Mouse (Mus musculus) retina, embryonic 14.5 days (tissue): ENCODE data around the gene Eaf1.
A peak's percentile ranks its signal among the peaks of the same experiment; 100 is the strongest.

ENCODE experiments used
- DNase-seq: peaks from one replicate; pipeline ENCODE4 v3.0.0-alpha.2; 2015; ENCODE audit warnings: low spot score

Eaf1 gene

GRCm38 (mm10) chr14:31510322-31510721 is 16.1 kb downstream of the Eaf1 start:
- DNase-seq = no peak

- DNase-seq = no peak
Measured at GRCm38 (mm10) chr14:31515895-31516294, 21.7 kb downstream of the Eaf1 start.

- peak; percentile 4 for DNase-seq
Measured at GRCm38 (mm10) chr14:31519165-31519564, 25.0 kb downstream of the Eaf1 start.

GRCm38 (mm10) chr14:31521318-31521717 is 27.1 kb downstream of the Eaf1 start:
- no peak for DNase-seq

GRCm38 (mm10) chr14:31525040-31525810 is 31.0 kb downstream of the Eaf1 start:
- no peak for DNase-seq

GRCm38 (mm10) chr14:31530847-31531246 is 36.6 kb downstream of the Eaf1 start:
- DNase-seq = no peak

- DNase-seq = no peak
Measured at GRCm38 (mm10) chr14:31531506-31532148, 37.4 kb downstream of the Eaf1 start.

- no peak for DNase-seq
Measured at GRCm38 (mm10) chr14:31532656-31533055, 38.5 kb downstream of the Eaf1 start.

- no peak for DNase-seq
Measured at GRCm38 (mm10) chr14:31537298-31537697, 43.1 kb downstream of the Eaf1 start.

GRCm38 (mm10) chr14:31543885-31544442 is 49.8 kb downstream of the Eaf1 start:
- DNase-seq = no peak

GRCm38 (mm10) chr14:31555021-31555420 is 60.8 kb downstream of the Eaf1 start:
- no peak for DNase-seq

GRCm38 (mm10) chr14:31555963-31556434 is 61.8 kb downstream of the Eaf1 start:
- no peak for DNase-seq

GRCm38 (mm10) chr14:31556526-31557260 is 62.5 kb downstream of the Eaf1 start:
- DNase-seq = no peak

GRCm38 (mm10) chr14:31557273-31557672 is 63.1 kb downstream of the Eaf1 start:
- DNase-seq = no peak

- DNase-seq = no peak
Measured at GRCm38 (mm10) chr14:31557784-31558183, 63.6 kb downstream of the Eaf1 start.

- DNase-seq = no peak
Measured at GRCm38 (mm10) chr14:31559216-31559615, 65.0 kb downstream of the Eaf1 start.
